Mouse (Mus musculus) midbrain, postnatal 0 days (tissue): ENCODE measurements around the gene Ccm2l. TPM values are rescaled to one million over a fixed set of nuclear protein-coding genes. Genes with fewer than 3 reads are reported as not detected.
A peak's percentile ranks its signal among the peaks of the same experiment; 100 is the strongest.

Experiments
- ATAC-seq: fragments of 200-750 bp; cut with Nextera tagmentation; 2 replicates; pipeline ENCODE4 v1.8.0; 2017; ENCODE audit warnings: moderate number of reproducible peaks, mild to moderate bottlenecking, moderate TSS enrichment, moderate library complexity; ENCODE audit not compliant: low FRiP score
- DNase-seq: peaks from one replicate; pipeline ENCODE4 v3.0.0-alpha.2; 2015; ENCODE audit warnings: low spot score
- H3K27ac ChIP-seq: fragments of 300-500 bp; sonication (generic); 2 replicates; pipeline ENCODE4 v1.5.1; 2014; ENCODE audit warnings: low read depth, mild to moderate bottlenecking, low read length, mixed read lengths
- H3K27me3 ChIP-seq: fragments of 300-500 bp; sonication (generic); 2 replicates; pipeline ENCODE4 v1.6.1; 2014; ENCODE audit warnings: low read length, control low read depth, mixed read lengths; ENCODE audit not compliant: insufficient read depth
- H3K36me3 ChIP-seq: fragments of 300-500 bp; sonication (generic); 2 replicates; pipeline ENCODE4 v1.6.1; 2014; ENCODE audit warnings: low read length, control low read depth, mixed read lengths; ENCODE audit not compliant: insufficient read depth
- H3K4me1 ChIP-seq: fragments of 300-500 bp; sonication (generic); 2 replicates; pipeline ENCODE4 v1.6.1; 2014; ENCODE audit warnings: mild to moderate bottlenecking, control low read depth, antibody characterized with exemption, low read length, mixed read lengths; ENCODE audit not compliant: insufficient read depth
- H3K4me2 ChIP-seq: fragments of 300-500 bp; sonication (generic); 2 replicates; pipeline ENCODE4 v1.6.1; 2014; ENCODE audit warnings: low read depth, mild to moderate bottlenecking, low read length, mixed read lengths; ENCODE audit not compliant: poor library complexity, severe bottlenecking
- H3K4me3 ChIP-seq: fragments of 300-500 bp; sonication (generic); 2 replicates; pipeline ENCODE4 v1.5.1; 2014; ENCODE audit warnings: low read depth, mild to moderate bottlenecking, low read length, moderate library complexity
- H3K9ac ChIP-seq: fragments of 300-500 bp; sonication (generic); replicated peaks from 2 replicates; pipeline ENCODE4 v1.6.1; 2014; ENCODE audit warnings: mild to moderate bottlenecking, low read length, moderate library complexity, mixed read lengths; ENCODE audit not compliant: poor library complexity, severe bottlenecking
- H3K9me3 ChIP-seq: fragments of 300-500 bp; sonication (generic); 2 replicates; pipeline ENCODE4 v1.6.1; 2016; ENCODE audit warnings: low read length, control low read depth
- CTCF ChIP-seq: IDR thresholded peaks from 2 replicates; pipeline ENCODE4 v1.5.1; 2016; ENCODE audit warnings: antibody characterized with exemption, mild to moderate bottlenecking
- whole genome bisulfite sequencing: fragments of 180-500 bp; shearing (Covaris S2); extraction: QIAGEN DNeasy Blood & Tissue Kit; methylation state at CpG from one replicate; pipeline ENCODE4 v1.1.7; 2014; 5-methylcytosine and 5-hydroxymethylcytosine counted together
- polyA plus RNA-seq: library from polyadenylated mRNA; unstranded; fragments of >200 nt; fragmentation: Nextera tagmentation; extraction: Ambion mirVana; gene quantifications from 2 replicates; pipeline ENCODE4 v1.2.1, GENCODE M21; 2015
- total RNA-seq: library from RNA; depleted of rRNA; stranded (reverse); fragments of >200 nt; gene quantifications from 2 replicates; pipeline ENCODE4 v1.2.3, GENCODE M21; 2014

Gene Ccm2l
- total and polyA plus RNA-seq, 2 experiments from 2014 or later = 1.1 to 4.5 TPM

GRCm38 (mm10) chr2:153070762-153071490, 5.2 kb downstream of the Ccm2l start:
- Histone ChIP-seq H3K4me2 (peak overlapping the region; percentile 31; the same call in 1 of the 2 replicates), H3K27ac (no peak overlapping the region), H3K9me3 (no peaks in the 10 kb centered on the region), H3K9ac (no peak overlapping the region), H3K4me1 (no peaks in the 10 kb centered on the region; the same call in 1 of the 2 replicates), H3K27me3 (peaks cover 32% of the 10 kb centered on the region), H3K36me3 (no peaks in the 10 kb centered on the region), H3K4me3 (no peak overlapping the region)
- DNase-seq (no peak), ATAC-seq (no peak)
- peak; percentile 64 for TF ChIP-seq CTCF
- WGBS = 8% methylated on average over 23 of the region's 23 CpGs

GRCm38 (mm10) chr2:153071491-153072184, 5.9 kb downstream of the Ccm2l start:
- H3K4me3 ChIP-seq = peak overlapping the region; percentile 35
- H3K27me3 ChIP-seq = peaks cover 32% of the 10 kb centered on the region
- H3K36me3 ChIP-seq = no peaks in the 10 kb centered on the region
- H3K27ac ChIP-seq = no peak overlapping the region
- H3K9ac ChIP-seq = peak overlapping the region; percentile 24; the same call in 1 of the 2 replicates
- ATAC-seq (peak; percentile 34; the same call in 1 of the 2 replicates), DNase-seq (peak; percentile 27)
- 9% methylated on average over 56 of the region's 67 CpGs for WGBS
- H3K4me2 ChIP-seq = peak overlapping the region; percentile 50
- TF ChIP-seq CTCF = no peak
- H3K9me3 ChIP-seq = no peaks in the 10 kb centered on the region
- H3K4me1 ChIP-seq = no peaks in the 10 kb centered on the region; the same call in 1 of the 2 replicates

- Histone ChIP-seq H3K9me3 (no peaks in the 10 kb centered on the region), H3K4me2 (no peak overlapping the region), H3K27me3 (peaks cover 32% of the 10 kb centered on the region), H3K4me3 (no peak overlapping the region), H3K4me1 (no peaks in the 10 kb centered on the region; the same call in 1 of the 2 replicates), H3K36me3 (no peaks in the 10 kb centered on the region), H3K27ac (no peak overlapping the region), H3K9ac (no peak overlapping the region)
- ATAC-seq (no peak), DNase-seq (no peak)
- no peak for TF ChIP-seq CTCF
- WGBS = 89% methylated on average over 10 of the region's 10 CpGs
Measured at GRCm38 (mm10) chr2:153074651-153075050, 8.9 kb downstream of the Ccm2l start.

GRCm38 (mm10) chr2:153075961-153076360, 10.2 kb downstream of the Ccm2l start:
- peak; percentile 19 for DNase-seq

GRCm38 (mm10) chr2:153080841-153081523, 15.2 kb downstream of the Ccm2l start:
- Histone ChIP-seq H3K27ac (no peak overlapping the region), H3K4me1 (no peaks in the 10 kb centered on the region), H3K9me3 (no peaks in the 10 kb centered on the region), H3K27me3 (no peaks in the 10 kb centered on the region), H3K4me2 (no peak overlapping the region), H3K9ac (no peak overlapping the region), H3K36me3 (no peaks in the 10 kb centered on the region), H3K4me3 (no peak overlapping the region)
- peak; percentile 95 for TF ChIP-seq CTCF
- peak; percentile 91 for DNase-seq
- 40% methylated on average over 32 of the region's 32 CpGs for WGBS
- no peak for ATAC-seq

More at GRCm38 (mm10) chr2:153075961-153076360, 10.2 kb downstream of the Ccm2l start:
- 41% methylated on average over 2 of the region's 2 CpGs for WGBS
- no peaks in the 10 kb centered on the region for H3K9me3 ChIP-seq
- H3K4me1 ChIP-seq = no peaks in the 10 kb centered on the region
- no peak overlapping the region for H3K4me3 ChIP-seq
- no peak overlapping the region for H3K9ac ChIP-seq
- TF ChIP-seq CTCF = no peak
- H3K36me3 ChIP-seq = no peaks in the 10 kb centered on the region
- peaks cover 24% of the 10 kb centered on the region for H3K27me3 ChIP-seq
- ATAC-seq = no peak
- H3K27ac ChIP-seq = no peak overlapping the region
- no peak overlapping the region for H3K4me2 ChIP-seq
